Mouse (Mus musculus) neural tube, embryonic 14.5 days (tissue): ENCODE data around the gene Il2rg. TPM values are rescaled to one million over a fixed set of nuclear protein-coding genes. Genes with fewer than 3 reads are reported as not detected.

Experiments
- ATAC-seq: fragments of 200-750 bp; cut with Nextera tagmentation; 2 replicates; pipeline ENCODE4 v1.8.0; 2017; ENCODE audit warnings: low read depth, mild to moderate bottlenecking, moderate TSS enrichment, moderate library complexity
- H3K27ac ChIP-seq: fragments of 300-500 bp; sonication (generic); 2 replicates; pipeline ENCODE4 v1.5.1; 2014; ENCODE audit warnings: low read depth, mild to moderate bottlenecking, control low read depth, low read length, moderate library complexity, mixed read lengths
- H3K27me3 ChIP-seq: fragments of 300-500 bp; sonication (generic); 2 replicates; pipeline ENCODE4 v1.6.1; 2014; ENCODE audit warnings: low read length; ENCODE audit not compliant: control insufficient read depth, insufficient read depth
- H3K36me3 ChIP-seq: fragments of 300-500 bp; sonication (generic); 2 replicates; pipeline ENCODE4 v1.6.1; 2014; ENCODE audit warnings: low read length, mixed read lengths; ENCODE audit not compliant: control insufficient read depth, insufficient read depth
- H3K4me1 ChIP-seq: fragments of 300-500 bp; sonication (generic); 2 replicates; pipeline ENCODE4 v1.6.1; 2014; ENCODE audit warnings: low read length; ENCODE audit not compliant: control insufficient read depth, insufficient read depth
- H3K4me2 ChIP-seq: fragments of 300-500 bp; sonication (generic); 2 replicates; pipeline ENCODE4 v1.6.1; 2014; ENCODE audit warnings: mild to moderate bottlenecking, low read depth, low read length, control low read depth
- H3K4me3 ChIP-seq: fragments of 300-500 bp; sonication (generic); 2 replicates; pipeline ENCODE4 v1.5.1; 2014; ENCODE audit warnings: low read depth, low read length, control low read depth, mixed read lengths
- H3K9ac ChIP-seq: fragments of 300-500 bp; sonication (generic); replicated peaks from 2 replicates; pipeline ENCODE4 v1.6.1; 2014; ENCODE audit warnings: low read depth, mild to moderate bottlenecking, control low read depth, low read length, mixed read lengths
- H3K9me3 ChIP-seq: fragments of 300-500 bp; sonication (generic); 2 replicates; pipeline ENCODE4 v1.6.1; 2016; ENCODE audit warnings: low read length; ENCODE audit not compliant: control insufficient read depth
- WGBS: fragments of 180-500 bp; shearing (Covaris S2); extraction: QIAGEN DNeasy Blood & Tissue Kit; methylation state at CpG from one replicate; pipeline ENCODE4 v1.1.7; 2014; 5-methylcytosine and 5-hydroxymethylcytosine counted together
- polyA plus RNA-seq: library from polyadenylated mRNA; unstranded; fragments of >200 nt; fragmentation: Nextera tagmentation; extraction: Ambion mirVana; gene quantifications from 2 replicates; pipeline ENCODE4 v1.2.1, GENCODE M21; 2014

Gene Il2rg
- polyA plus RNA-seq = 2.7 and 5.1 TPM in 2 replicates

DNA sequence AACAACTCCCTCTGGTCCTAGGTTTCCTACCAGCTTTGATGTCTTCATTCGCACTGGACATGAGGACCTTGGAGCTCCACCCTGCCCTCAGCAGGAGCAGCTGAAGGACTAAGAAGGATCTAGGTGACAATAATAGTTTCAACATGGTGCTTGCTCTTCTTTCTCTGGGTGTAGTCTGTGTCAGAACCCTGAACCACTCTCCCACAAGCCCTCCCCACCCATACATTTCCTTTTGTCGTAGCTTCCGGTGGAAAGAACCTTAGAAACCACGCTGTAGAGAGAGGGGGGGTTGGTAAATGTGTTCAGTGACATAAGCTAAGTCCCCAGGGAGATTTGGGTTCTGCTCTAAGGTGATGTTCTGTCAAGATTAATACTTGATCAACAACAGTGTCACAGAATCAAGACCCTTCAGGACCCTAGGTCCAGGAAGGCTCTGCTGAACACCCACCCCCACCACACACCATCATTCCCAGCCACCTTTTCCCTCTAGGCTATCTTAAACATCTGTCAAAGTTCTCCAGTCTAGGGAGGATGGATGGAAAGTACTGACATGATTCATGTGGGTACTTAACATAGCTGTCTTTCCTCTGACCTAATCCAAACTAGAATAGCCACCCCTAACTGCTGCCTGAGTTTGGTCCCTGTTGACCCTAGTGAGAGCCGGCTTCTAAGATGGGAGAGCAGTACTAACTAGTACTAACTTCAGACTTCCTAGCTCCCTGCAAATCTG is at the start of gene Il2rg:
TSS of gene Il2rg (minus strand) at position 231 of the 730 bp plus-strand sequence.
- Histone ChIP-seq H3K4me2 (no peak within 1 kb of the TSS), H3K27me3 (no peaks in the 10 kb centered on the region), H3K9ac (no peak within 1 kb of the TSS), H3K36me3 (no peaks in the 10 kb centered on the region), H3K27ac (no peak within 1 kb of the TSS), H3K4me1 (no peaks in the 10 kb centered on the region), H3K4me3 (no peak within 1 kb of the TSS), H3K9me3 (no peaks in the 10 kb centered on the region)
- no peak for ATAC-seq
- 77% methylated on average over 5 of the region's 5 CpGs for WGBS

DNA sequence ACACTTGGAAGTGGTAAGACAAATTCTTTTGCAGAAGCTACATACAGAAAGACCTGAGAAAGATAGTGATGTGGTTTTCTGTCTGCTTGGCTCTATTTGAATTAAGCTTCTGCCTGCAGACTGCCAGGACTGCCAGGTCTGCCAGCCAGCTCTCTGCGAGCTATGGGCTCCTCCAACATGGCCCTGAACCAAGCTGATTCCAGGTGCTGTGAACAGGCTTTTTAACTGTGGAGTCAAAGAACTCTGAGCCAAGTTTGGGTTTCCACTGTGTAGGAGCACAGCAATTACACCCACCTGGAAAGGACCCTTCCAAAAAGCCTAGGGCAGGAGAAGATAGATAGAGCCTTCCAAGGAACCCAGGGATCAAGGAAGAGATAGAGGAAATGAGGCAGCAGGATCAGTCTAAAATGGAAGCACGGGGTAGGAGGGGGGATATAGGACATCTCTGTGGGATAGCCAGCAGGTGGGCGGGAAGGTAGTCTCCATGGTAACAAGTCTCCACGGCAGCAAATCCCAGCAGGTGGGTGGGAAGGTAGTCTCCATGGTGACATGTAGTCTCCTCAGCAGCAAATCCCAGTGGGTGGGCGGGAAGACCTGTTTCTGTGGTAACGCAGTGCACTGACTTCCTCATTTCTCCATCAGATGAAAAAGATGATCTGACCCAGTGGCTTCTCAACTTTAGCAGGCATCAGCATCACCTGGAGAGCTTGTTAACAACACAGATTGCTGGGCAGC is 45.7 kb upstream of the Il2rg start:
- no peaks in the 10 kb centered on the region for H3K27me3 ChIP-seq
- no peaks in the 10 kb centered on the region for H3K9me3 ChIP-seq
- H3K9ac ChIP-seq = no peak overlapping the region
- no peak overlapping the region for H3K27ac ChIP-seq
- WGBS = 39% methylated on average over 6 of the region's 6 CpGs
- H3K4me2 ChIP-seq = no peak overlapping the region
- no peak overlapping the region for H3K4me3 ChIP-seq
- no peaks in the 10 kb centered on the region for H3K4me1 ChIP-seq
- H3K36me3 ChIP-seq = 0 out of 2 replicates have a peak, but pooled peaks cover 6% of the 10 kb centered on the region
- ATAC-seq = peak; percentile 49

DNA sequence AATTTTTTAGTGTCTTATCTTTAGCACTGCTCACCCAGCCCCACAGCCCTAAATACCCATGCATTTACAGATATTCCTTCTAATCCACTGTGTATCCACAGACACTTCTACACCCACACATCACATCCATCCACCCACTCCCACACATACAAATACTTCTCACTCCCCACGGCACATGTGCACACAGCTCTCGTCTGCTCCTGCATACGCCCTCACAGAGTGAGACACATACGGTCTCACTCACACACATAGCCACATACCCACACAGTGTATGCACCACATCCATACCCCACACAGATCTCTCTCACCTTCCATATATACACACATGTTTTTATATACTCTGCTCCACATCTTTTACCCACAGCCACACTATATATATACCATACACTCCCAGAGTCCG is 41.2 kb upstream of the Il2rg start:
- Histone ChIP-seq H3K27me3 (no peaks in the 10 kb centered on the region), H3K9ac (no peak overlapping the region), H3K4me3 (no peak overlapping the region), H3K9me3 (no peaks in the 10 kb centered on the region), H3K36me3 (0 out of 2 replicates have a peak, but pooled peaks cover 6% of the 10 kb centered on the region), H3K4me1 (no peaks in the 10 kb centered on the region), H3K4me2 (no peak overlapping the region), H3K27ac (no peak overlapping the region)
- 93% methylated on average over 5 of the region's 5 CpGs for WGBS
- no peak for ATAC-seq

DNA sequence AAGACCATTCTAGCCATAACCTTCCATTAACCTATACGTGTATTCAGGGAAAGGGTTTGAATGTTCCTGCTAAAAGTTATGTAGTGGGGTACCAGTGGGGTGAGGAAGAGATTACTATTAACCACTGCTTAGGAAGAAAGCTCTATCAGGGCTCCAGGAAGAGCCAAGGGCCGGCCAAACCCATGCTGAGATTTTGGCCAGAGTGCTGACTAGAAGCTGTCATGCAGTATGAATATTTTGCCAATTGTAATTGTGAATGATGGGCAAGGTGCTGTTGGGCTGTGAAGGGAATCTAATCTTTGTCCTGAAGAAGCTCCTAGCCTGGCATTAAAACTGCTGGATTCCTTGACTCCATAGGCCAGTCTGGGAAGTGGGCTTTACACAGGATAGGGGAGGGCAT is 36.6 kb upstream of the Il2rg start:
- 62% methylated on average over 2 of the region's 2 CpGs for WGBS
- ATAC-seq = no peak

DNA sequence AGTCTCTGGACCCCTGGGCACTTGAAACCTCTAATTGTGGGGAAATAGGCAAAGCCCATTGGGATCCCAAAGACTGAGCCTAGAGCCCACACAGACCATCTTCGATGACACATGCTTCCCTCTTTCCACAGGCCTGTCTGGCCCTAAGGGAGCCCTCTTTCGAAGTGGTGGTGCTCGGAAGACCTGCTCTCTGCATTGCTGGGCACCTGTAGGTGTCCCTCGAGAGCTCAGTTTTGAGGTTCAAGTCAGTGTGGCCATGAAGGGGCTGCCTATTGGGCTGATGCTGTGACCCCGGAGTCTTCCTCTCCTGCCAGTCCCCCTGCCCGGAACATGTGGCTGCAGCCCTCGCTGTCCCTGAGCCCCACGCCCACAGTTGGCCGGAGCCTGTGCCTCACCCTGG is 33.6 kb upstream of the Il2rg start:
- H3K9me3 ChIP-seq = no peaks in the 10 kb centered on the region
- peak overlapping the region; percentile 47 for H3K4me2 ChIP-seq
- no peak overlapping the region for H3K27ac ChIP-seq
- no peaks in the 10 kb centered on the region for H3K27me3 ChIP-seq
- H3K4me1 ChIP-seq = peaks cover 12% of the 10 kb centered on the region
- no peak for ATAC-seq
- WGBS = 60% methylated on average over 8 of the region's 9 CpGs
- H3K9ac ChIP-seq = peak overlapping the region; percentile 16; the same call in 1 of the 2 replicates
- H3K36me3 ChIP-seq = peaks cover 2% of the 10 kb centered on the region; the same call in 1 of the 2 replicates
- peak overlapping the region; percentile 51 for H3K4me3 ChIP-seq

More for the DNA sequence above, 36.6 kb upstream of the Il2rg start:
- Histone ChIP-seq H3K4me3 (no peak overlapping the region), H3K9me3 (no peaks in the 10 kb centered on the region), H3K27ac (no peak overlapping the region), H3K36me3 (no peaks in the 10 kb centered on the region), H3K27me3 (no peaks in the 10 kb centered on the region), H3K4me1 (peaks cover 12% of the 10 kb centered on the region), H3K9ac (no peak overlapping the region), H3K4me2 (no peak overlapping the region)

DNA sequence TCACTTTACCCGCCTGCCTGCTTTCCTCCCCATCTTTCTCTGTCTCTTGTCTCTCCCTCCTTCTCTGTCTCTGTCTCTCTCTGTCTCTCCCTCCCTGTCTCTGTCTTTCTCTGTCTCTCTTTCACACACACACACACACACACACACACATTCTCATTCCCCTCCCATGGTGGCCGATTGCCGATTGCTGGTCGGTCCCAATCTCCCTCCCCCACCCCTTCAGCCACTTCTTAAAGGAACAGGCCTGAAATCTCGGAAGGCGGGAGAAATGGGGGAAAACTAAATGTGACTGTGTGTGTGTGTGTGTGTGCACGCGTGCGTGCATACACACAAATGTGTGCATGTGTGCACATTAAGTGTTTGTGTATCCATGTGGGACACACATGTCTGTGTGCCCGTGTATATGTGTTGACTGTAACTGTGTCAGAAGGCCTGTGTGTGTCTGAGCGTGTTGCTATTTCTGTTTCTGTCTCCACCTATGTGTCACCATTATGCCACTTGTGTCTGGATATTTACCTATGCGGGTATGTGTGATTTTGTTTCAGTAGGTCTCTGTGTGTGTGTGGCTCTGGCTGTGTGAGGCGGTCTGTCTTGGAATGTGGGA is 32.5 kb upstream of the Il2rg start:
- Histone ChIP-seq H3K4me3 (peak overlapping the region; percentile 51), H3K9me3 (no peaks in the 10 kb centered on the region), H3K4me1 (peaks cover 12% of the 10 kb centered on the region), H3K36me3 (peaks cover 2% of the 10 kb centered on the region; the same call in 1 of the 2 replicates), H3K27ac (peak overlapping the region; percentile 73), H3K27me3 (no peaks in the 10 kb centered on the region), H3K9ac (peak overlapping the region; percentile 68; the same call in 1 of the 2 replicates), H3K4me2 (peak overlapping the region; percentile 47)
- peak; percentile 31; the same call in 1 of the 2 replicates for ATAC-seq
- WGBS = 26% methylated on average over 13 of the region's 13 CpGs

DNA sequence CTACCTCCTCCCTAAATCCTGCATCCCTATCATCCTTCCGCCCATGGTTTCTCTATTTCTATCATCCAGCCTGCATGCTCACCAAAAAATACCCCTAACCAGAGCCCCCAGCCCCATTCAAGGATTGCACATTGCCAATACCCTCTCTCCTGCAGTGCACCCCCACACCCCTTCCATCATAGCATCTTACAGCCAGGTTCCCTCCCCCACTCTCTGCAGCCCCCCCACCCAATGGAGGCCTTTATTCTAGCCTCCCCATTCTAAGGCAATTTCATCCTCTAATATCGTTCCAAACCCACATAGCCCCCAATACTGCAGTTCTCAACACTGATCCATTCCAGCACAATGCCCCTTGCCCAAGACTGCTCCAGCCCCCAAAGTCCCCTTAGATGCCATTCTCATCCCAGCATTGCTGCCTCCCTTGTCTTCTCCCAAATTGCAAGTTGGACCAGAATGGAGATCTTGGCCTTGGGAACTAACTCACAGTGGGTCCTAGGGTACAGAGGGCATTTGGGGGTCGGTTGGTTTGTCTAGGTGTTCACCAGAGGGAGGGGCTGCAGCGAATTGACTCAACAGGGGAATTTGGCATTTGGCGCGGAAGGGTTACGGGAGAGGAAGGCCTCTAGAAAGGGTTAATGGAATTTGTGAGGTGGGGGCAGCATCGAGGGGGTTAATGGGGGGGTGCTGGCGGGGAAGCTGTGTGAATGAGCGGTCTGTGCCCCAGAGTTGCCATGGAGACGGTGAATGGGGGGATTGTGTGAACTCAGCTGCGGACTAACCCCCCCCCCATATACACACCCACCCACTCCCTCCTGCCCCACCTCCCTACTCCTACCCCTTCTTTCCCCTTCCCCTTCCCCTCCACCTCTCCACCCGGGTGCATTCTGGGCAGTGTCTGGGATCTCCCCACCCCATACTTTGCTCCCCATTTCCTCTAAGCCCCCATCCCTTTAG is 31.7 kb upstream of the Il2rg start:
- ATAC-seq = peak; percentile 77
- Histone ChIP-seq H3K4me3 (peak overlapping the region; percentile 51), H3K9ac (peak overlapping the region; percentile 68), H3K27ac (peak overlapping the region; percentile 73), H3K27me3 (no peaks in the 10 kb centered on the region), H3K36me3 (peaks cover 2% of the 10 kb centered on the region; the same call in 1 of the 2 replicates), H3K4me2 (peak overlapping the region; percentile 47), H3K9me3 (no peaks in the 10 kb centered on the region), H3K4me1 (peaks cover 12% of the 10 kb centered on the region)
- WGBS = 27% methylated on average over 13 of the region's 13 CpGs

DNA sequence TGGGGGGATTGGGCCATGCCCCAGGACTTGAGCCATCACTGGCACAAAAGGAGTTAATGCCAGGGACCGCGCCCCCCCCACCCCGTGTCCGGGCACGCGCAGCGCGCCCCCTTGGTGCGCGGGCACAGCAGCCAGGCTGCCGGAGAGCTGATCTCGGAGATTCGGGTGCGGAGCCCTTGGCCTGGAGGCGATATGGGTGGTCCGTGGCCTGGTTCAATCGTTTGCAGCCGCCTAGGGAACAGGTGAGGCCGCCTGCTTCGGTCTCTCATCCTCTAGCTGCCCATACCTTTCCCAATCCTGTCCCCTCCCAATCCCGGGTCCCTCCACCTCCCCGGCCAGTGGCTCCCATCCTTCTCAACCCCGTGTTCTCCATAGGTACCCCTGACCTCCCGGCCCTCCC is 31.0 kb upstream of the Il2rg start, which contains the start of gene Nlgn3:
TSS of gene Nlgn3 (plus strand) at position 114 of the 400 bp plus-strand sequence.
- peak within 1 kb of the TSS; percentile 51 for H3K4me3 ChIP-seq
- peaks cover 2% of the 10 kb centered on the region; the same call in 1 of the 2 replicates for H3K36me3 ChIP-seq
- H3K9me3 ChIP-seq = no peaks in the 10 kb centered on the region
- no peaks in the 10 kb centered on the region for H3K27me3 ChIP-seq
- peaks cover 12% of the 10 kb centered on the region for H3K4me1 ChIP-seq
- H3K27ac ChIP-seq = peak within 1 kb of the TSS; percentile 73
- peak within 1 kb of the TSS; percentile 68 for H3K9ac ChIP-seq
- ATAC-seq = peak; percentile 49
- peak within 1 kb of the TSS; percentile 47 for H3K4me2 ChIP-seq
- 17% methylated on average over 8 of the region's 24 CpGs for WGBS
